Mouse (Mus musculus) cerebellum, adult 2 months (tissue): Measurements from ENCODE around the gene Col6a2. TPM values are rescaled to one million over a fixed set of nuclear protein-coding genes. Genes with fewer than 3 reads are reported as not detected.

ENCODE experiments used
- DNase-seq, 2 experiments: peaks; one replicate each; pipeline ENCODE4 v3.0.0; 2021
- H3K27ac ChIP-seq: fragments of 200-500 bp; 2 replicates; pipeline ENCODE4 v1.5.1; 2012; ENCODE audit warnings: low read length, control low read depth, inconsistent platforms; ENCODE audit not compliant: insufficient read depth
- H3K27me3 ChIP-seq: fragments of 200-500 bp; 2 replicates; pipeline ENCODE4 v1.6.1; 2012; ENCODE audit warnings: inconsistent platforms, mild to moderate bottlenecking, low read length, moderate library complexity; ENCODE audit not compliant: control insufficient read depth, insufficient read depth
- H3K4me1 ChIP-seq: fragments of 200-500 bp; 2 replicates; pipeline ENCODE4 v1.6.1; 2011; ENCODE audit warnings: low read length; ENCODE audit not compliant: control insufficient read depth, insufficient read depth
- H3K4me3 ChIP-seq: fragments of 200-500 bp; replicated peaks from 2 replicates; pipeline ENCODE3; 2011; ENCODE audit warnings: mild to moderate bottlenecking, low read depth, low read length, control low read depth; ENCODE audit not compliant: insufficient read depth
- CTCF ChIP-seq: fragments of 200-500 bp; IDR thresholded peaks from 2 replicates; pipeline ENCODE4 v1.5.1; 2011; ENCODE audit warnings: low read depth, mild to moderate bottlenecking, control low read depth, low read length, moderate library complexity, borderline replicate concordance; ENCODE audit not compliant: insufficient read depth
- POLR2A ChIP-seq: fragments of 200-500 bp; IDR thresholded peaks from 2 replicates; pipeline ENCODE4 v1.6.1; 2011; ENCODE audit warnings: low read length, control low read depth, borderline replicate concordance; ENCODE audit not compliant: insufficient read depth
- WGBS: fragments of 180-500 bp; shearing (Covaris S2); methylation state at CpG from one replicate; pipeline ENCODE4 v1.1.7; 2018; 5-methylcytosine and 5-hydroxymethylcytosine counted together
- polyA plus RNA-seq: library from polyadenylated mRNA; depleted of rRNA; stranded (reverse); fragments of >200 nt; gene quantifications from 2 replicates; pipeline ENCODE4 v1.2.3, GENCODE M21; 2012

The Col6a2 gene
- polyA plus RNA-seq, 1 experiment = 2.9 TPM

DNA sequence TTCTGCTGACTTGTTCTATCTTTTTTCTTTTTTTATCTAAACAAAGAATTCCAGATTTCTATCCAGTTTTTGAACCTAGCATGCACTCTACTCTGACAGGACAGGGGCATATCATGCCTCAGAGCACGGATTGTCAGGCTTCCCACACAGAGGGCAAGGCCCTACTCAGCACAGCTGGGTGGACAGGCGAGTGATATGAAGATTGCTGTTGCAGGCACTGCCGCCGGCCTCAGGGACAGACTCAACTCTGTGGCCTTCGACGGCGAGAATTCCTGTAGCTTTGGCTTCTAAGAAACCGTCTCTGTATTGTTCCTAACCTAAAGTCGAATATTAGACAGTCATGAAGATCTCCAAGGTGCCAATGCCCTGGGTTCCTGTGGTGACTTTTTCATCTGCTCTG lies 20.0 kb upstream of the Col6a2 start:
- Histone ChIP-seq H3K4me3 (no peak overlapping the region), H3K27ac (no peak overlapping the region), H3K27me3 (no peaks in the 10 kb centered on the region), H3K4me1 (no peaks in the 10 kb centered on the region)
- TF ChIP-seq CTCF = no peak
- TF ChIP-seq POLR2A = no peak
- DNase-seq = no peak
- whole genome bisulfite sequencing = 69% methylated on average over 9 of the region's 9 CpGs

- DNase-seq = no peak
- no peak overlapping the region for H3K27ac ChIP-seq
- 65% methylated on average over 9 of the region's 9 CpGs for WGBS
- no peaks in the 10 kb centered on the region for H3K4me1 ChIP-seq
- H3K27me3 ChIP-seq = no peaks in the 10 kb centered on the region
- no peak overlapping the region for H3K4me3 ChIP-seq
- TF ChIP-seq POLR2A (no peak), CTCF (no peak)
Measured at GRCm38 (mm10) chr10:76642628-76643434, 19.4 kb upstream of the Col6a2 start.

DNA sequence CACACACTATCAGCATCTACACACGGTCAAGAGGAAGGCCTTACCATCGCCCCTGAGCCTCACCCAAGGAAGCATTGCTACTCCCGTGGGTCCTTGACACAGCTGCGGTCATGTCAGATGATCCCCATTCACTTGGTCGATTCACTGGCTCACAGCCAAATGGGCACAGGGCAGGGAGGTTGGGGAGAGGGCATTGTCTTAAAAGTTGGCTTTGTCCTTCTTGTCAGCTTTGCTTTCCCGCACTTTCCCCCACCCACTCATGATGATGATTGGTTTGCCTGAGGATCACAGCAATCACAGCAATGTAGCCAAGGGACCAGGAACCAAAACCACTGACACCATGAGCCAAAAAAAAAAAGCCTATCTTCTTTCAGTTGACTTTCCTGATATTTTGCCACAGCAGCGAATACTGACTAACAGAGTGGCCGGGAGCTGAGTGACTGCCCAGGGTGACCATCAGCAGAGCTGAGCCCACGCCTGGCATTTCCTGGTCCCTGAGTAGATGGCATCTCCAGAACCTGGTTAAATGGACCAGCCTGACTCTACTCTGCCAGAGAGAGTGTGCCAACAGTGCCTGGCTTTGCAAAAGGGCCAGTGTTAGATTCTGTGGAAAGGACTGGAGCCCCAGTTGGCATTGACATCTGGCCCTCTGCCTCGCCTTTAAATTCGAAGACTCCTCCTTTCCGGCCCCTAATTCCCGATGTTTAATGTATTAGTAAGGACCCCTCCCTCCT lies 18.6 kb upstream of the Col6a2 start:
- Histone ChIP-seq H3K4me1 (no peaks in the 10 kb centered on the region), H3K27ac (no peak overlapping the region), H3K27me3 (no peaks in the 10 kb centered on the region), H3K4me3 (no peak overlapping the region)
- 54% methylated on average over 13 of the region's 13 CpGs for WGBS
- no peak for DNase-seq
- TF ChIP-seq POLR2A = no peak
- TF ChIP-seq CTCF = no peak

- Histone ChIP-seq H3K27me3 (no peaks in the 10 kb centered on the region), H3K4me1 (no peaks in the 10 kb centered on the region), H3K27ac (no peak overlapping the region), H3K4me3 (no peak overlapping the region)
- DNase-seq = no peak
- no peak for TF ChIP-seq CTCF
- 95% methylated on average over 2 of the region's 2 CpGs for WGBS
Measured at GRCm38 (mm10) chr10:76639952-76640351, 16.5 kb upstream of the Col6a2 start.

- no peaks in the 10 kb centered on the region for H3K4me1 ChIP-seq
- no peak for DNase-seq
- 86% methylated on average over 4 of the region's 4 CpGs for WGBS
- no peak overlapping the region for H3K4me3 ChIP-seq
- TF ChIP-seq CTCF (no peak), POLR2A (no peak)
- H3K27me3 ChIP-seq = no peaks in the 10 kb centered on the region
- H3K27ac ChIP-seq = no peak overlapping the region
Measured at GRCm38 (mm10) chr10:76636601-76637000, 13.2 kb upstream of the Col6a2 start.

GRCm38 (mm10) chr10:76636026-76636425 lies 12.6 kb upstream of the Col6a2 start:
- Histone ChIP-seq H3K27ac (no peak overlapping the region), H3K27me3 (no peaks in the 10 kb centered on the region), H3K4me1 (no peaks in the 10 kb centered on the region), H3K4me3 (no peak overlapping the region)
- no peak for DNase-seq
- no peak for TF ChIP-seq POLR2A
- TF ChIP-seq CTCF = no peak
- WGBS = 75% methylated on average over 3 of the region's 3 CpGs

GRCm38 (mm10) chr10:76634584-76634983 lies 11.2 kb upstream of the Col6a2 start:
- no peak for DNase-seq
- Histone ChIP-seq H3K27me3 (no peaks in the 10 kb centered on the region), H3K27ac (no peak overlapping the region), H3K4me3 (no peak overlapping the region), H3K4me1 (no peaks in the 10 kb centered on the region)
- TF ChIP-seq POLR2A = no peak
- no peak for TF ChIP-seq CTCF
- 91% methylated on average over 5 of the region's 5 CpGs for WGBS

DNA sequence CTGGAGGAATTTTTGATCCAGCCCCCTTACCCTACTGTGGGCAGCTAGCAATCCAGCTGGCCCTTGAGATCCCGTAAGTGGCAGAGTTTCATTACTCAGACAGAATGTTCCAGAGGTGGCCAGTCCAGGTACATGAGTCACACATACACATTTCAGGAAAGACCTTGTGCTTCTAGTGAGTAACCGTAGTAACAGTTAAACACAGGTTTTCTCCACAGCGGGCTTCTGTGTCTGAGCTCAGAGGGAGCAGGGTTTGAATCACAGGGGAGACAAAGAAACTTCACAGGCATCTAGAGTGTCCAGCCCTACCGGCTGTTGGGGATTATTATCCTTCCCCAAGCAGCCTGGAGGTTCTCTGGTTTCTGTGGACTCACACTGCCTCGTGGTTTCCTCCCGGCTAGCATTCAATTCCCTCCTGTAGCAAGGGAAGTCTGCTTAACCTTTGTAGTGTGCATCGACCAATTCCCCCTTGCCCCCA lies 10.7 kb upstream of the Col6a2 start:
- no peaks in the 10 kb centered on the region for H3K27me3 ChIP-seq
- DNase-seq = no peak
- no peak overlapping the region for H3K27ac ChIP-seq
- no peaks in the 10 kb centered on the region for H3K4me1 ChIP-seq
- TF ChIP-seq POLR2A = no peak
- TF ChIP-seq CTCF = no peak
- 51% methylated on average over 7 of the region's 7 CpGs for WGBS
- no peak overlapping the region for H3K4me3 ChIP-seq
